Mouse (Mus musculus) liver, adult 2 months (tissue): ENCODE results near the gene Ppp2r2c. TPM values are rescaled to one million over a fixed set of nuclear protein-coding genes. Genes with fewer than 3 reads are reported as not detected.

Source experiments
- DNase-seq: peaks from one replicate; pipeline ENCODE4 v3.0.0-alpha.2; 2011; ENCODE audit warnings: low read depth, low spot score; ENCODE audit errors: extremely low read depth
- H3K27ac ChIP-seq: fragments of 200-500 bp; replicated peaks from 2 replicates; pipeline ENCODE4 v1.5.1; 2012; ENCODE audit warnings: low read depth, mild to moderate bottlenecking, control low read depth, inconsistent platforms, low read length; ENCODE audit not compliant: insufficient read depth
- H3K27me3 ChIP-seq: fragments of 200-500 bp; 2 replicates; pipeline ENCODE4 v1.6.1; 2012; ENCODE audit warnings: mild to moderate bottlenecking, moderate library complexity, low read length, inconsistent platforms; ENCODE audit not compliant: control insufficient read depth, insufficient read depth
- H3K36me3 ChIP-seq: fragments of 200-500 bp; 2 replicates; pipeline ENCODE4 v1.6.1; 2012; ENCODE audit warnings: low read length, inconsistent platforms; ENCODE audit not compliant: control insufficient read depth, insufficient read depth
- H3K4me1 ChIP-seq: fragments of 200-500 bp; 2 replicates; pipeline ENCODE4 v1.6.1; 2011; ENCODE audit warnings: low read length; ENCODE audit not compliant: control insufficient read depth, insufficient read depth
- H3K4me3 ChIP-seq: fragments of 200-500 bp; 2 replicates; pipeline ENCODE4 v1.5.1; 2011; ENCODE audit warnings: low read depth, mild to moderate bottlenecking, control low read depth, low read length, moderate library complexity; ENCODE audit not compliant: insufficient read depth
- H3K79me2 ChIP-seq: fragments of 200-500 bp; 2 replicates; pipeline ENCODE4 v1.6.1; 2012; ENCODE audit warnings: inconsistent platforms, mild to moderate bottlenecking, low read length, moderate library complexity; ENCODE audit not compliant: control insufficient read depth, insufficient read depth
- H3K9ac ChIP-seq: fragments of 200-500 bp; 2 replicates; pipeline ENCODE4 v1.6.1; 2012; ENCODE audit warnings: low read depth, mild to moderate bottlenecking, control low read depth, inconsistent platforms, low read length
- CTCF ChIP-seq: fragments of 200-500 bp; IDR thresholded peaks from 2 replicates; pipeline ENCODE4 v1.5.1; 2011; ENCODE audit warnings: low read depth, low read length, control low read depth
- POLR2A ChIP-seq: fragments of 200-500 bp; IDR thresholded peaks from 2 replicates; pipeline ENCODE4 v1.6.1; 2011; ENCODE audit warnings: low read length, control low read depth; ENCODE audit not compliant: insufficient read depth; ENCODE audit errors: extremely low read depth
- WGBS: fragments of 180-500 bp; shearing (Covaris S2); methylation state at CpG from one replicate; pipeline ENCODE4 v1.1.7; 2018; 5-methylcytosine and 5-hydroxymethylcytosine counted together
- polyA plus RNA-seq: library from polyadenylated mRNA; depleted of rRNA; stranded (reverse); fragments of >200 nt; gene quantifications from 2 replicates; pipeline ENCODE4 v1.2.3, GENCODE M21; 2012
- total RNA-seq: library from RNA; depleted of rRNA; stranded (reverse); fragments of >200 nt; gene quantifications from 2 replicates; pipeline ENCODE4 v1.2.3, GENCODE M21; 2014

Gene Ppp2r2c
- total and polyA plus RNA-seq, 2 experiments: under 0.01 TPM; not detected in 1

DNA sequence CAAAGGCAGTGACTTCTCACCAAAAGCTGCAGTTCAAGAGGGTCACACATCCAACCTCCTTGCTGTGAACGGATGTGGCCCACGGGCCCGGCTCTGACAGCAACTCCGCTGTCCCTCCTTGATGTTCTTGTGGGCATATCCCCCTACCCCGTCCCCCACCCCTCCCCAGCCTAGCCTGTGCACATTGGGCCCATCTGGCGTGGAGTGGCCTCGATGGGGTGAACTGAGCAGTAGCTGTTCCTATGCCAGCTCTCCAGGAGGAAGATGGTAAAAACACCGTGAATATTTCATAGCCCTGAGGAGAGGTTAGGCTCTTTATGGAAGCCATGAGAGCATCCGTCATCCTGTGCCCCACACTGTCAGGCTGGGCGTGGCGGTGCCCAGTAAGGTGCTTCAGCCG lies 15.2 kb downstream of the Ppp2r2c start:
- 79% methylated on average over 12 of the region's 12 CpGs for WGBS
- Histone ChIP-seq H3K27ac (no peak overlapping the region), H3K4me3 (no peak overlapping the region), H3K9ac (no peak overlapping the region), H3K27me3 (no peaks in the 10 kb centered on the region), H3K79me2 (no peaks in the 10 kb centered on the region), H3K4me1 (no peaks in the 10 kb centered on the region), H3K36me3 (no peaks in the 10 kb centered on the region)
- no peak for DNase-seq
- TF ChIP-seq POLR2A: no peak
- no peak for TF ChIP-seq CTCF

GRCm38 (mm10) chr5:36885067-36885466 lies 16.8 kb downstream of the Ppp2r2c start:
- H3K4me1 ChIP-seq: no peaks in the 10 kb centered on the region
- H3K36me3 ChIP-seq: no peaks in the 10 kb centered on the region
- H3K79me2 ChIP-seq: no peaks in the 10 kb centered on the region
- 54% methylated on average over 1 of the region's 1 CpGs for WGBS
- H3K27me3 ChIP-seq: no peaks in the 10 kb centered on the region
- H3K4me3 ChIP-seq: no peak overlapping the region
- TF ChIP-seq POLR2A (no peak), CTCF (no peak)
- no peak for DNase-seq
- H3K9ac ChIP-seq: no peak overlapping the region
- no peak overlapping the region for H3K27ac ChIP-seq

DNA sequence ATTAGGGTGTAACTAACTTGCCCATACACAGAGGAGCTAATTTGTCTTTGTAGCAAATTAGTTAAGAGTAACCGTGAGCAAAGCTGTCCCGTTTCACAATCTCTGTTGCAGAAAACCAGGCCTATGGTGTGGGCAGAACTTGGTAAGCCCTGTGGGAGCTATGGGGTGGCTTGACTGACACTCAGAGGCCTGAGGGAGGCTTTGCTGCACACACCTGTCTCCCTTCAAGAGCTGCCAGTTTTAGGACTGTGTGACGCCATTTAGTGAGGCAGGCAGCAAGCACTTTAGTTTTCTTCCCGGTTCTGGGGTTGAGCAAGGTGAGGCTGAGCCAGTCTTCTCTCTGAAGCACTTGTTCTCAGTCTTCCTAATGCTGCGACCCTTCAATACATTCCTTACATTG lies 17.3 kb downstream of the Ppp2r2c start:
- Histone ChIP-seq H3K9ac (no peak overlapping the region), H3K27ac (no peak overlapping the region), H3K4me3 (no peak overlapping the region), H3K4me1 (no peaks in the 10 kb centered on the region), H3K36me3 (no peaks in the 10 kb centered on the region), H3K27me3 (no peaks in the 10 kb centered on the region), H3K79me2 (no peaks in the 10 kb centered on the region)
- TF ChIP-seq CTCF (no peak), POLR2A (no peak)
- no peak for DNase-seq
- 83% methylated on average over 5 of the region's 5 CpGs for WGBS

- WGBS: 54% methylated on average over 2 of the region's 2 CpGs
- no peak for TF ChIP-seq POLR2A
- no peaks in the 10 kb centered on the region for H3K79me2 ChIP-seq
- no peak for DNase-seq
- H3K9ac ChIP-seq: no peak overlapping the region
- H3K27me3 ChIP-seq: no peaks in the 10 kb centered on the region
- no peak overlapping the region for H3K4me3 ChIP-seq
- no peak overlapping the region for H3K27ac ChIP-seq
- no peaks in the 10 kb centered on the region for H3K36me3 ChIP-seq
- H3K4me1 ChIP-seq: no peaks in the 10 kb centered on the region
Observed at GRCm38 (mm10) chr5:36886298-36886697, 18.0 kb downstream of the Ppp2r2c start.

GRCm38 (mm10) chr5:36886852-36887283 lies 18.6 kb downstream of the Ppp2r2c start:
- no peaks in the 10 kb centered on the region for H3K79me2 ChIP-seq
- no peaks in the 10 kb centered on the region for H3K4me1 ChIP-seq
- no peak overlapping the region for H3K27ac ChIP-seq
- H3K27me3 ChIP-seq: no peaks in the 10 kb centered on the region
- H3K4me3 ChIP-seq: no peak overlapping the region
- DNase-seq: no peak
- WGBS: 68% methylated on average over 7 of the region's 7 CpGs
- TF ChIP-seq POLR2A: no peak
- no peak for TF ChIP-seq CTCF
- no peak overlapping the region for H3K9ac ChIP-seq
- H3K36me3 ChIP-seq: no peaks in the 10 kb centered on the region

DNA sequence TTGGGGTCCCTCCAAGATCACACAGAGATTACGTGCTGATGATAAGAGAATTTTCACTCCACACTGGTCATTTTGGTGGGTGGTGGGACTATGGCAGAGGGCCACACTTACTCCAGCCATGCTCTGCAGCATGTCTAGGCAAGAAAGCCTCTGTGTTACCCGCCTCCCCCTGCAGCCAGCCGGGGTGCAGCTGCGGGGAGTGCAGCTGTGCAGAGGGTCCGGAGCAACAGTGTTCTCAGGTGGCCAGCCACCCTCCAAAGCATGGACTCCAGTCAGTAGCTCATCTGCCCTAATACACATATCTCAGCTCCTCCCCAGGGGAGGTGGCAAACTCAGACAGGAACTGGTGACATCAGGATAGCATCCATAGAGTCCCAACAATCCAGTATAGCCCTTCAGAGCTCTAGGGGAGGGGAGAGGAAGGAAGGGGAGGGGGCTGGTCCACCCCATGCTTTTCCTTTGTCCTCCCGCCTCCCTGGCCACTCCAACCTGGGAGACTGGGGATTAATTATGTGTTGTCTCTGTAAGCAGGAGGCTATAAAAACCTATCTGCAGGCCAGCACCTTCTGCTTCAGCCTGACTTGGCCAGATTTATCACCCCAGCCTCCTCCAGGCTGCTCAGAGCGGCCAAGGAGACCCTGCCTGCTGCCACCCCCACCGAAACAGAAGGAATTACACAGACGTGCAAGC lies 19.1 kb downstream of the Ppp2r2c start:
- Histone ChIP-seq H3K27ac (no peak overlapping the region), H3K9ac (no peak overlapping the region), H3K79me2 (no peaks in the 10 kb centered on the region), H3K4me3 (no peak overlapping the region), H3K36me3 (no peaks in the 10 kb centered on the region), H3K27me3 (no peaks in the 10 kb centered on the region), H3K4me1 (no peaks in the 10 kb centered on the region)
- no peak for DNase-seq
- TF ChIP-seq CTCF: no peak
- TF ChIP-seq POLR2A: no peak
- 46% methylated on average over 9 of the region's 9 CpGs for WGBS
